Mouse (Mus musculus) right cerebral cortex, postnatal 14 days (tissue): ENCODE measurements around the gene Baz2b.
"Not testable (repeated sequence)": the region's sequence is repeated elsewhere in the genome, so short reads cannot be mapped to it uniquely, and the experiment has no call there.

Source experiments
- DNase-seq: peaks from one replicate; pipeline ENCODE4 v3.0.0; 2022

The Baz2b gene

GRCm38 (mm10) chr2:59933129-59933528 is 276.5 kb downstream of the Baz2b start:
- no peak for DNase-seq

- no peak for DNase-seq
Observed at GRCm38 (mm10) chr2:59932244-59932643, 277.4 kb downstream of the Baz2b start.

- DNase-seq = no peak
Observed at GRCm38 (mm10) chr2:59913610-59914009, 296.0 kb downstream of the Baz2b start.

- DNase-seq = no peak
Observed at GRCm38 (mm10) chr2:59908048-59908447, 301.6 kb downstream of the Baz2b start.

GRCm38 (mm10) chr2:59904007-59904406 is 305.6 kb downstream of the Baz2b start:
- DNase-seq = no peak

- DNase-seq = no peak
Observed at GRCm38 (mm10) chr2:59898666-59899065, 311.0 kb downstream of the Baz2b start.

GRCm38 (mm10) chr2:59898105-59898504 is 311.5 kb downstream of the Baz2b start:
- no peak for DNase-seq

GRCm38 (mm10) chr2:59896837-59897236 is 312.8 kb downstream of the Baz2b start:
- no peak for DNase-seq

GRCm38 (mm10) chr2:59896400-59896799 is 313.2 kb downstream of the Baz2b start:
- DNase-seq = no peak

- no peak for DNase-seq
Observed at GRCm38 (mm10) chr2:59889699-59890098, 319.9 kb downstream of the Baz2b start.

- DNase-seq = no peak
Observed at GRCm38 (mm10) chr2:59882742-59883281, 326.8 kb downstream of the Baz2b start.

- peak; percentile 92 for DNase-seq
Observed at GRCm38 (mm10) chr2:59881831-59882741, 327.6 kb downstream of the Baz2b start, which contains the start of gene Wdsub1. Gene Wdsub1, minus strand, starts transcription at chr2:59882591.

GRCm38 (mm10) chr2:59881404-59881803 is 328.2 kb downstream of the Baz2b start:
- DNase-seq = no peak

GRCm38 (mm10) chr2:59878221-59878620 is 331.4 kb downstream of the Baz2b start:
- no peak for DNase-seq

- DNase-seq = no peak
Observed at GRCm38 (mm10) chr2:59877335-59877734, 332.3 kb downstream of the Baz2b start.

- no peak for DNase-seq
Observed at GRCm38 (mm10) chr2:59876482-59876881, 333.2 kb downstream of the Baz2b start.

GRCm38 (mm10) chr2:59870526-59870925 is 339.1 kb downstream of the Baz2b start:
- DNase-seq = no peak

- DNase-seq = no peak
Observed at GRCm38 (mm10) chr2:59862618-59863017, 347.0 kb downstream of the Baz2b start.

GRCm38 (mm10) chr2:59854363-59854762 is 355.3 kb downstream of the Baz2b start:
- DNase-seq = no peak

GRCm38 (mm10) chr2:59853543-59853942 is 356.1 kb downstream of the Baz2b start:
- no peak for DNase-seq

- no peak for DNase-seq
Observed at GRCm38 (mm10) chr2:59852916-59853315, 356.7 kb downstream of the Baz2b start.

GRCm38 (mm10) chr2:59851885-59852284 is 357.8 kb downstream of the Baz2b start:
- not testable (repeated sequence) for DNase-seq
